Mouse (Mus musculus): ENCODE data around the gene Arpc4.
"Not testable (repeated sequence)": the region's sequence is repeated elsewhere in the genome, so short reads cannot be mapped to it uniquely, and the experiment has no call there.

The Arpc4 gene

GRCm38 (mm10) chr6:113377496-113378385 lies at the start of gene Arpc4, which contains the start of gene Tada3:
TSS of gene Arpc4 (plus strand) at chr6:113378115.
TSS of gene Tada3 (minus strand) at chr6:113377883.
- DNase-seq (ENCODE audit: low read depth, low spot score): peak; percentile 99

- DNase-seq (ENCODE audit: low read depth, low spot score): no peak
Observed at GRCm38 (mm10) chr6:113329396-113329795, 48.5 kb upstream of the Arpc4 start.

DNA sequence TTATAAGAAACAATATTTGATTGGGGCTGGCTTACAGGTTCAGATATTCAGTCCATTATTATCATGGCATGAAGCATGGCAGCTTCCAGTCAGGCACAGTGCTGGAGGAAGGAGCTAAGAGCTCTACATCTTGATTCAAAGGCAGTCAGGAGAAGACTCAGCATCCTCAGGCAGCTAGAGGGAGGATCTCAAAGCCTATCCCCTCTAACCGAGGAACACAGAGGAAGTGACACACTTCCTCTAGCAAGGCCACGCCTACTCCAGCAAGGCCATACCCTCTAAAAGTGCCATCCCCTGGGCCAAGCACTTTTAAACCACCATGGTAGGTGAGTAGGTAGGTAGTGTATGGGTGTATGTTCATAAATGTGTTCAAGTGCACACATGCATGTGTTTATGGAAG lies 47.4 kb upstream of the Arpc4 start:
- peak; percentile 71 for DNase-seq (ENCODE audit: low read depth, low spot score)

GRCm38 (mm10) chr6:113331721-113332120 lies 46.2 kb upstream of the Arpc4 start:
- no peak for DNase-seq (ENCODE audit: low read depth, low spot score)

- not testable (repeated sequence) for DNase-seq (ENCODE audit: low read depth, low spot score)
Observed at GRCm38 (mm10) chr6:113332734-113333133, 45.2 kb upstream of the Arpc4 start.

DNA sequence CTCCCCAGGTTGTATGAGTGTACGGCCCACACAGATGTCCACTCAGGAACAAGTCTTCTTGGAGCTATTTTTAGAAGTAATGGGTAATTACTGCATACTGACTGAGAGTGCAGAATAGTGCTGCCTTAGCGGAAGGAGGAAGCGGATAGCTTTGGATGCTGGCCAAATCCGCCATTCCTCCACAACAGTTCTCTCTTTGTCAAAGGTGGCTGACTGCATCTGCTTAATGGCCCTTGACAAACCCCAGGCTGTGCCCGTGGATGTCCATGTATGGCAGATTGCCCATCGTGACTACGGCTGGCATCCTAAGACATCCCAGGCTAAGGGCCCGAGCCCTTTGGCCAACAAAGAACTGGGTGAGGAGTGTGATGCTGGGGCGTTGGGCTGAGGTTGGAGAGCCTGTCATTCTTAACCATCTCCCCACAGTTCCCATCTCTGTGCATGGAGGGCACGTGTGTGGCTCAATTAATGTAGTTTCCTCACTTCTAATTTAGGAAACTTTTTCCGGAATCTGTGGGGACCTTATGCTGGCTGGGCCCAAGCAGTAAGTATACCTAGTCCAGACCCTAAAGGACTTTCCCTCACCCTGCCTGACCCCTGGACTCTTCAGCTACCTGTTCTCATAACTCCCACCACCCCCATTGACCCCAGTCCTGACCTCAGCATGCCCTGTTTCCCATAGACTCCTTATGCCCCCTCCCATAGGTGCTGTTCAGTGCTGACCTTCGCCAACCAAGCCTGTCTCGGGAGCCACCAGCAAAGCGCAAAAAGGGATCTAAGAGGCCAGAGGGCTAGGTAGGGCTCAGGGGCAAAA lies 44.6 kb upstream of the Arpc4 start:
- DNase-seq (ENCODE audit: low read depth, low spot score): no peak

- no peak for DNase-seq (ENCODE audit: low read depth, low spot score)
Observed at GRCm38 (mm10) chr6:113334216-113334615, 43.7 kb upstream of the Arpc4 start.

GRCm38 (mm10) chr6:113336852-113337620 lies 40.9 kb upstream of the Arpc4 start:
- DNase-seq (ENCODE audit: low read depth, low spot score): no peak

DNA sequence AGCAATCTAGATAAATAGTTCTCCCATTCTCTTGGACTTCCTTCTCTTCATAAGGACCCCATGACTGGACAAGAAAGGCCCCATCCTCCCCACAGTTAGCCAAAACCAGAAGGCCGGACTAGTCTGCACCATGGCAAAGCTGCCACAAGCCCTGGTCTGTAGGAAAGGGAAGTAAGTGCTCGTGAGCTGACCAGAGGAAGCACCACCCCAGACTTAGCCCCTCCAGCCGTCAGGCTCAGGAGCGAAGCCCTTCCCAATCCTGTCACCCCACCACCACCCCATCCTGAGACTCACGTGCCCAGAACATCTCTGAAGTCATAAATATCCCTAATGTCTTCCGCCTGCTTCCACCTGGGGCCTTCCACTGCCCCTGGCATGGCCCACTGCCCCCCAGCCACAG lies 36.3 kb upstream of the Arpc4 start:
- DNase-seq (ENCODE audit: low read depth, low spot score): no peak

DNA sequence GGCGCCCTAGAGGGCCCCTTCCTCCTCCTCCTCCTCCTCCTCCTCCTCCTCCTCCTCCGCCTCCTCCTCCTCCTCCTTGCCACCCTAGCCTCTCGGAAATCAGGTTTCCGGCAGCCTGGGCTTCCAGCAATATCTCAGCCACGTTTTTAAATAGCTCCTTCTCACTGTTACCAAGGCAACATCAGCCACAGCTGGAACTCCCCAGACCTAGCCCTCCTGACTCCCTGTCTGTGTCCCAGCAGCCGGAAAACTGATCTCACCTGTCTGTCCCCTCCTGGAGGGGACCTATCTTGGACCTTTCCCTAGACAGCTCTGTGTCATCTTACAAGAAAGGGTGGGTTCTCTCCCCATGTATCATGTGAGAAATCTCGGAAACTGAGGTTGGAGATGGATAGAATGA lies 35.6 kb upstream of the Arpc4 start:
- no peak for DNase-seq (ENCODE audit: low read depth, low spot score)

GRCm38 (mm10) chr6:113343177-113344092 lies 34.5 kb upstream of the Arpc4 start, which contains the start of gene Camk1:
TSS of gene Camk1 (minus strand) at chr6:113343984.
- DNase-seq (ENCODE audit: low read depth, low spot score): no peak

DNA sequence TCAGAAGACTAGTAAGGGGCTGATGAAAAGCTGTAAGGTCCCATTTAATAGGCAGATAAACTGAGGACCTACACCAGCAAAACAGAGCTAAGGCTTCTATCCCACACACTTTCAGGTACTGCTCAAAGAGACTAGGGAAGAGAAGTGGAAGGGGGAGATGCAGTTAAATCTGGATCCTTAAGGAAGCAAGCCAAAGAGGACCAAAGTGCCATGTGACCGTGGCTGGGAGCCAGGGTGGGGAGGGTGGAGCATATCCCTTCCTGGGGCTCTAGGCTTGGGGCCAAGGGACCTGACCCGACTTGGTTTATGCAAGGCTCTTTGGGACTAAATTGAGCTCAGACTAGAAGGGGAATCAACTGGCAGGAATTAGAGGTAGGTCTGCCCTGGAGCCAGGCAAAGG lies 33.6 kb upstream of the Arpc4 start:
- DNase-seq (ENCODE audit: low read depth, low spot score): no peak

GRCm38 (mm10) chr6:113346897-113347296 lies 31.0 kb upstream of the Arpc4 start:
- no peak for DNase-seq (ENCODE audit: low read depth, low spot score)

DNA sequence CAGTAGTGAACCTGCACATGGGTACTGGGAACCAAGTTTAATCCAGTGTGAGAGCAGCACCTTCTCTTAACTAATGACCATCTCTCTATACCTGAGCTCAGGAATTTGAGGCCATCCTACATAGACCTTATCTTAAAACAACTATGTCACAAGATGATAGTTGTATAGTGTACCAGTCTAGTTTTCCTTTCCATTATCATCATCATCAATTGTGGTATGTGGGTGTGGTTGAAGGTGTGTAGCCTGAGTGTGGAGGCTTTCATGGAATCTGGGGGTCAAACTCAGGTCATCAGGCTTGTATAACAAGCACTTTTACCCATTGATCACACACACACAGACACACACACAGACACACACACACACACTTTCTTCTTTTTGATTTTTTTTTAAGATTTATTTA lies 27.4 kb upstream of the Arpc4 start:
- no peak for DNase-seq (ENCODE audit: low read depth, low spot score)

DNA sequence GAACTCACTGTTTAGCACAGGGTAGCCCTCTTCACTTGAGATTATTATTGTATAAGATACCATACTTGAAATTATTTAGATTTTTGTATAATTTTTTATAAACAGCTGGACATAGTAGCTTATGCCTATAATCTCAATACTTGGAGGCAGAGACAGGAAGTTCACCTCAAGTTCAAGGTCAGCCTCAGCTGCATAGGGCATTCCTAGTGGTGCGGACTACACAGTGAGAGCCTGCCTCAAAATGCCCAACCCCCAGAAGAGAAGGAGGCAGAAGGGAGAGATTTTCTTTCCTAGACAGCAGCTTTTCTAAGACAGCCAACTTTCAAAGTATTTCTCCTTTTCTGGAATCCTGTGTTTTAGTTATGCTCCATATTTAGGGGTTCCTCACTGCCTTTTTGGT lies 26.8 kb upstream of the Arpc4 start:
- DNase-seq (ENCODE audit: low read depth, low spot score): no peak

DNA sequence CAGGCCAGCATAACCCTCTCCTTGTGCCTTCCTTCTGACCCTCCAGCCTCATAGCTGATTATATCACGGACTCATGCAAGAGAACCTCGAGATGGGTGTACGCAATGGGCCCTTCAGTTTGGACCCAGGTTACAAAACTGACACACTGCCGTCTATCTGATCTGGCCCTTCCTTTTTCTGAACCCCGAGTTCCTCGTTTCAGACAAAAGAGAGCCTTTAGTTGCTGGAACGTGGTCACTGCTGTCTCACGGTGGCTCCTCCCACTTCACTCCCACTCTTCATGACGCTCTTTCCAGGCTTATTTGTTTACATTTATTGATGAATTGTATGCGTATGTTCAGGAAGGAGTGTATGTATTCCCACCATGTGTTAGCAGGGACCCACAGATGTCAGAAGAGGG lies 26.3 kb upstream of the Arpc4 start:
- DNase-seq (ENCODE audit: low read depth, low spot score): no peak

DNA sequence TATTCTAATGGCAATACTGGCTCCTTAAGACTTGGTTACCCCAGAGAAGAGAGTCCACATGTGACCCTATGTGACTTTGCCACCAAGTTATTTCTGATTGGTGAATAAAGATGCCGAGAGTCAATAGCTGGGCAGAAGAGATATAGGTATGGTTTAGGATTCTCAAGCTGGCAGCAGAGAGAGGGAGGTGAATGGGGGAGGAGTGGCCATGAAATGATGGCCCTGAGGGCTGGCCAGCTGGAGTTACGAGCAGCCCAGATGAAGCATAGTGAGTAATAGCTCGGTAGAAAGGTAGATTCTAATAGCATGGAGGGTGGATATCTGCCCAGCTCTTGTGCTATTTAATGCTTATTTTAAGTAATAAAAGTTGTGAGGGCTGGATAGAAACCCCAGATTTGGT lies 25.1 kb upstream of the Arpc4 start:
- DNase-seq (ENCODE audit: low read depth, low spot score): no peak

- no peak for DNase-seq (ENCODE audit: low read depth, low spot score)
Observed at GRCm38 (mm10) chr6:113353696-113354095, 24.2 kb upstream of the Arpc4 start.

GRCm38 (mm10) chr6:113361476-113361875 lies 16.4 kb upstream of the Arpc4 start:
- DNase-seq (ENCODE audit: low read depth, low spot score): peak; percentile 24

GRCm38 (mm10) chr6:113362241-113362640 lies 15.7 kb upstream of the Arpc4 start:
- no peak for DNase-seq (ENCODE audit: low read depth, low spot score)

All from A20 (cell line).